Comparison of ENCODE assay signal across 35 mouse cellular contexts in genomic region chr11:46441774-46442173, GRCm38 (mm10). TPM values are rescaled to one million over a fixed set of nuclear protein-coding genes. Genes with fewer than 3 reads are reported as not detected.
A peak's percentile ranks its signal among the peaks of the same experiment; 100 is the strongest.
DNase-seq lines count a peak whose midpoint lies in the region; ATAC-seq and TF ChIP-seq lines count a peak whose summit lies in the region.
"Had no signal": no experiment of that assay in that cellular context is flagged by ENCODE, and none has a peak within 500 bp of the region (broad histone marks: within the 10 kb centered on the region; RNA-seq: fewer than 3 reads in every experiment).

No protein-coding gene starts in this region.

- no peaks in the 10 kb centered on the region for H3K9me3 ChIP-seq in MEL (replicated peaks; ENCODE audit: insufficient read depth, low read length)
- H3K9me3 ChIP-seq in liver, embryonic 14.5 days (ENCODE audit: control insufficient read depth, low read length): no peaks in the 10 kb centered on the region
- H3K9me3 ChIP-seq: forebrain, embryonic 10.5 days; heart, embryonic 15.5 days; hindbrain, embryonic 15.5 days; limb, embryonic 13.5 days; megakaryocyte, embryonic 14.5 days; midbrain, embryonic 15.5 days; neural tube, embryonic 13.5 days had no signal

- TF ChIP-seq CTCF in MEL (IDR thresholded peaks at IDR 0.05 in 2 of 3, conservative IDR thresholded peaks at IDR 0.05 in 1 of 3; ENCODE audit: control insufficient read depth in 1 of 3, insufficient read depth in 1 of 3, low read depth in 2 of 3, low read length in 3 of 3, poor library complexity in 1 of 3, severe bottlenecking in 1 of 3): no peak
- no peak for TF ChIP-seq CTCF in liver, embryonic 14.5 days (IDR thresholded peaks at IDR 0.05; ENCODE audit: low read depth)
- TF ChIP-seq CTCF in kidney, adult 2 months (conservative IDR thresholded peaks at IDR 0.05; ENCODE audit: insufficient read depth, insufficient read length, low read depth, low read length): no peak

- peak; percentile 94 for DNase-seq in MEL (ENCODE audit: low read depth, low spot score)
- DNase-seq in liver, embryonic 14.5 days (ENCODE audit: low read depth in 3 of 3, low spot score in 3 of 3): peak in 1 of 3 experiments; percentile 56
- DNase-seq in cerebellum, adult 9-10 months: no peak
- DNase-seq in left cerebral cortex, adult 9 months (ENCODE audit: low spot score in 2 of 2): no peak
- no peak for DNase-seq in kidney, adult 2 months
- DNase-seq in heart, postnatal 14 days: no peak
- DNase-seq: adrenal gland, postnatal 36 days; cerebellum, adult 11-12 months; cerebellum, postnatal 36 days; kidney, adult 8-10 months; kidney, postnatal 10 days; layer of hippocampus, postnatal 36 days; lung, embryonic 14.5 days; retina, postnatal 1 day; right cerebral cortex, postnatal 25 days; spleen, adult 18-20 months had no signal

- TF ChIP-seq RAD21 in MEL (IDR thresholded peaks at IDR 0.05; ENCODE audit: low read depth, low read length): no peak

- peak overlapping the region; percentile 41 for H3K4me2 ChIP-seq in liver, embryonic 14.5 days (ENCODE audit: low read depth)
- H3K4me2 ChIP-seq: heart, embryonic 15.5 days; hindbrain, embryonic 15.5 days; limb, embryonic 13.5 days; lung, embryonic 14.5 days; midbrain, embryonic 15.5 days; neural tube, embryonic 13.5 days had no signal

- no peaks in the 10 kb centered on the region for H3K27me3 ChIP-seq in MEL (ENCODE audit: control insufficient read depth in 1 of 2, insufficient read depth in 2 of 2, low read length in 2 of 2)
- H3K27me3 ChIP-seq in liver, embryonic 14.5 days (ENCODE audit: control insufficient read depth, insufficient read depth, low read length): no peaks in the 10 kb centered on the region
- H3K27me3 ChIP-seq in kidney, adult 2 months (replicated peaks; ENCODE audit: control insufficient read depth, insufficient read depth, low read length): no peaks in the 10 kb centered on the region
- H3K27me3 ChIP-seq: heart, embryonic 15.5 days; hindbrain, embryonic 15.5 days; limb, embryonic 13.5 days; megakaryocyte, embryonic 14.5 days; midbrain, embryonic 15.5 days; neural tube, embryonic 13.5 days; Patski had no signal

- H3K27ac ChIP-seq in MEL (ENCODE audit: control insufficient read depth, low read depth, low read length): no peak overlapping the region; the same call in 1 of the 2 replicates
- H3K27ac ChIP-seq in liver, embryonic 14.5 days: no peak overlapping the region
- H3K27ac ChIP-seq in kidney, adult 2 months (ENCODE audit: insufficient read depth, low read depth, low read length): no peak overlapping the region
- H3K27ac ChIP-seq: forebrain, embryonic 10.5 days; heart, embryonic 15.5 days; hindbrain, embryonic 15.5 days; limb, embryonic 13.5 days; midbrain, embryonic 15.5 days; neural tube, embryonic 13.5 days had no signal

- no peak overlapping the region for H3K9ac ChIP-seq in MEL (ENCODE audit: control insufficient read depth, low read depth, low read length, poor library complexity, severe bottlenecking)
- no peak overlapping the region for H3K9ac ChIP-seq in liver, embryonic 14.5 days (replicated peaks)
- H3K9ac ChIP-seq: heart, embryonic 15.5 days; hindbrain, embryonic 15.5 days; limb, embryonic 13.5 days; lung, embryonic 14.5 days; midbrain, embryonic 15.5 days; neural tube, embryonic 13.5 days had no signal

- TF ChIP-seq POLR2A in MEL (IDR thresholded peaks at IDR 0.05; ENCODE audit: control insufficient read depth in 1 of 2, insufficient read depth in 1 of 2, low read depth in 1 of 2, low read length in 2 of 2, poor library complexity in 1 of 2): peak in 1 of 2 experiments; percentile 31; a peak in 1 of 4 replicates
- no peak for TF ChIP-seq POLR2A in kidney, adult 2 months (IDR thresholded peaks at IDR 0.05; ENCODE audit: low read depth, low read length)

- peaks cover 16 to 63% of the 10 kb centered on the region in 2 experiments for H3K36me3 ChIP-seq in MEL (ENCODE audit: control insufficient read depth in 1 of 2, insufficient read depth in 2 of 2, low read length in 2 of 2)
- H3K36me3 ChIP-seq in liver, embryonic 14.5 days (replicated peaks; ENCODE audit: control insufficient read depth, insufficient read depth, low read depth): peaks cover 33% of the 10 kb centered on the region
- 0 out of 2 replicates have a peak, but pooled peaks cover 3% of the 10 kb centered on the region for H3K36me3 ChIP-seq in kidney, adult 2 months (ENCODE audit: control insufficient read depth, insufficient read depth, low read length)

- intact Hi-C loops in heart, postnatal 14 days (cut with DNase I): loop anchor here (10.0 kb wide), 1 partner anchor 193 kb away; no protein-coding TSS in a partner anchor

- H3K4me3 ChIP-seq in MEL (ENCODE audit: control insufficient read depth in 1 of 2, insufficient read depth in 1 of 2, low read depth in 2 of 2, low read length in 2 of 2): no peak overlapping the region
- H3K4me3 ChIP-seq in liver, embryonic 14.5 days (ENCODE audit: insufficient read depth in 1 of 2, low read depth in 2 of 2, low read length in 2 of 2): no peak overlapping the region; a peak in 1 of 4 replicates
- H3K4me3 ChIP-seq in kidney, adult 2 months (ENCODE audit: insufficient read depth, low read depth, low read length): no peak overlapping the region
- H3K4me3 ChIP-seq: forebrain, embryonic 10.5 days; heart, embryonic 15.5 days; hindbrain, embryonic 15.5 days; limb, embryonic 13.5 days; megakaryocyte, embryonic 14.5 days; midbrain, embryonic 15.5 days; myocyte; neural tube, embryonic 13.5 days had no signal

- peak; percentile 98 to 99 for TF ChIP-seq EP300 in MEL (IDR thresholded peaks at IDR 0.05; ENCODE audit: low read depth in 1 of 2, low read length in 2 of 2)
- TF ChIP-seq EP300 in liver, embryonic 14.5 days (IDR thresholded peaks at IDR 0.05; ENCODE audit: low read depth): peak; percentile 82

- ATAC-seq in erythroblast, adult 5-6 weeks (replicated peaks; ENCODE audit: low FRiP score, poor library complexity, severe bottlenecking): peak; percentile 61
- ATAC-seq in liver, embryonic 14.5 days (ENCODE audit: insufficient read depth): peak; percentile 40; the same call in 1 of the 2 replicates
- ATAC-seq: forebrain, embryonic 16.5 days; midbrain, embryonic 15.5 days; Patski had no signal

- H3K79me2 ChIP-seq in MEL (ENCODE audit: control insufficient read depth, insufficient read depth, low read length, poor library complexity): peaks cover 35% of the 10 kb centered on the region

- peaks cover 37 to 59% of the 10 kb centered on the region in 2 experiments for H3K4me1 ChIP-seq in MEL (ENCODE audit: control insufficient read depth in 1 of 2, insufficient read depth in 2 of 2, low read length in 2 of 2)
- peaks cover 17 to 21% of the 10 kb centered on the region in 2 experiments for H3K4me1 ChIP-seq in liver, embryonic 14.5 days (replicated peaks; ENCODE audit: control insufficient read depth in 2 of 2, insufficient read depth in 2 of 2, low read length in 1 of 2)
- H3K4me1 ChIP-seq in kidney, adult 2 months (ENCODE audit: control insufficient read depth, insufficient read depth, low read length): no peaks in the 10 kb centered on the region

- 8% methylated on average over 1 of the region's 1 CpGs for WGBS in liver, embryonic 14.5 days (ENCODE audit: insufficient replicate concordance)
- 84% methylated on average over 1 of the region's 1 CpGs for WGBS in kidney, adult 2 months

TF ChIP-seq in MEL, 35 proteins besides CTCF, POLR2A, EP300 and RAD21 (continues in another document):
- peak; percentile 98 for TF ChIP-seq TAL1 (IDR thresholded peaks at IDR 0.05; ENCODE audit: low read length)

RNA-seq across cellular contexts. Expression of gene Med7, which starts 5.0 kb away (rescaled TPM):
- total RNA-seq in MEL (2012; rRNA removed): 50.6 and 57.8 TPM in 2 replicates
- polyA plus RNA-seq in MEL (2012; ENCODE audit: insufficient read depth in 1 of 2, insufficient read length in 2 of 2, low read depth in 1 of 2, low replicate concordance in 2 of 2, missing spikeins in 1 of 2): 10 to 100 TPM in 1 of 2 experiments, not detected in 1; 56.5 TPM
- 62.1 and 110 TPM in 2 replicates for total RNA-seq in erythroblast, adult 5-6 weeks (2015; ENCODE audit: low replicate concordance)
- total RNA-seq in erythroblast, adult 5-6 weeks (2017; ENCODE audit: low replicate concordance): 35.3 and 40.0 TPM in 2 replicates
- polyA plus RNA-seq in liver, embryonic 14.5 days (2012; rRNA removed): 14.5 and 26.9 TPM in 2 replicates
- 55.8 and 57.3 TPM in 2 replicates for polyA plus RNA-seq in liver, embryonic 14.5 days (2014; fragmentation: Nextera tagmentation; extraction: Ambion mirVana)
- 15.1 and 16.5 TPM in 2 replicates for polyA plus RNA-seq in kidney, adult 2 months (2012; rRNA removed)
- 10 to 100 TPM; 18.6 to 21.8 TPM for total RNA-seq in heart, postnatal 14 days (2021)

RNA-seq across cellular contexts. Expression of gene Havcr2, which starts 13.0 kb away (rescaled TPM):
- total RNA-seq in MEL (2012; rRNA removed): 1.7 and 2.1 TPM in 2 replicates
- 1 to 10 TPM in 1 of 2 experiments, not detected in 1; 1.3 TPM for polyA plus RNA-seq in MEL (2012; ENCODE audit: insufficient read depth in 1 of 2, insufficient read length in 2 of 2, low read depth in 1 of 2, low replicate concordance in 2 of 2, missing spikeins in 1 of 2)
- total RNA-seq in erythroblast, adult 5-6 weeks (2015; ENCODE audit: low replicate concordance): 0.19 and 1.5 TPM in 2 replicates
- 1.8 and 3.5 TPM in 2 replicates for total RNA-seq in erythroblast, adult 5-6 weeks (2017; ENCODE audit: low replicate concordance)
- 0.12 and 0.23 TPM in 2 replicates for polyA plus RNA-seq in liver, embryonic 14.5 days (2012; rRNA removed)
- 0.10 and 0.33 TPM in 2 replicates for polyA plus RNA-seq in liver, embryonic 14.5 days (2014; fragmentation: Nextera tagmentation; extraction: Ambion mirVana)
- 0.19 and 0.25 TPM in 2 replicates for polyA plus RNA-seq in kidney, adult 2 months (2012; rRNA removed)
- total RNA-seq in heart, postnatal 14 days (2021): under 1 TPM; 0.33 to 0.49 TPM
- polyA plus RNA-seq: forebrain, embryonic 10.5 days; Patski had no signal

RNA-seq across cellular contexts. Expression of gene Fam71b, which starts 45.4 kb away (rescaled TPM):
- not detected in 2 replicates for total RNA-seq in MEL (2012; rRNA removed)
- polyA plus RNA-seq in MEL (2012; ENCODE audit: insufficient read depth in 1 of 2, insufficient read length in 2 of 2, low read depth in 1 of 2, low replicate concordance in 2 of 2, missing spikeins in 1 of 2): not detected
- not detected in 2 replicates for total RNA-seq in erythroblast, adult 5-6 weeks (2015; ENCODE audit: low replicate concordance)
- not detected in 2 replicates for total RNA-seq in erythroblast, adult 5-6 weeks (2017; ENCODE audit: low replicate concordance)
- polyA plus RNA-seq in liver, embryonic 14.5 days (2012; rRNA removed): 0.02 and 0.03 TPM in 2 replicates
- polyA plus RNA-seq in liver, embryonic 14.5 days (2014; fragmentation: Nextera tagmentation; extraction: Ambion mirVana): not detected in 2 replicates
- polyA plus RNA-seq in kidney, adult 2 months (2012; rRNA removed): 0.10 and 0.38 TPM in 2 replicates
- not detected for total RNA-seq in heart, postnatal 14 days (2021)
- total RNA-seq: adrenal gland, adult 18-20 months; adrenal gland, postnatal 36 days; gastrocnemius, postnatal 4 days; hematopoietic stem cell, adult 5-6 weeks; layer of hippocampus, adult 18-20 months; layer of hippocampus, postnatal 36 days; left cerebral cortex, postnatal 14 days had no signal
- polyA plus RNA-seq: embryonic facial prominence, embryonic 14.5 days; forebrain, embryonic 10.5 days; forebrain, embryonic 16.5 days; heart, embryonic 15.5 days; hindbrain, embryonic 15.5 days; intestine, embryonic 14.5 days; limb, embryonic 13.5 days; lung, embryonic 14.5 days; midbrain, embryonic 15.5 days; neural tube, embryonic 13.5 days; Patski; urinary bladder, adult 2 months had no signal

RNA-seq across cellular contexts. Expression of gene Itk, which starts 52.5 kb away (rescaled TPM):
- total RNA-seq in MEL (2012; rRNA removed): not detected in 2 replicates
- not detected for polyA plus RNA-seq in MEL (2012; ENCODE audit: insufficient read depth in 1 of 2, insufficient read length in 2 of 2, low read depth in 1 of 2, low replicate concordance in 2 of 2, missing spikeins in 1 of 2)
- not detected in 2 replicates for total RNA-seq in erythroblast, adult 5-6 weeks (2015; ENCODE audit: low replicate concordance)
- 0.56 and 1.5 TPM in 2 replicates for total RNA-seq in erythroblast, adult 5-6 weeks (2017; ENCODE audit: low replicate concordance)
- polyA plus RNA-seq in liver, embryonic 14.5 days (2012; rRNA removed): 0.01 and 0.07 TPM in 2 replicates
- 0.06 TPM in 1 of 2 replicates, not detected in the other for polyA plus RNA-seq in liver, embryonic 14.5 days (2014; fragmentation: Nextera tagmentation; extraction: Ambion mirVana)
- 0.16 and 1.8 TPM in 2 replicates for polyA plus RNA-seq in kidney, adult 2 months (2012; rRNA removed)
- 1 to 10 TPM in 1 of 2 experiments, under 1 TPM in 1; 0.26 to 3.5 TPM for total RNA-seq in heart, postnatal 14 days (2021)
- polyA plus RNA-seq: forebrain, embryonic 10.5 days; forebrain, embryonic 16.5 days; hindbrain, embryonic 15.5 days; midbrain, embryonic 15.5 days; neural tube, embryonic 13.5 days had no signal
